Mouse (Mus musculus) ovary, postnatal 36 days (tissue): ENCODE data around the gene Capn9.
A peak's percentile ranks its signal among the peaks of the same experiment; 100 is the strongest.

ENCODE experiments used
- DNase-seq: peaks from one replicate; pipeline ENCODE4 v3.0.0; 2022; ENCODE audit warnings: low spot score, mixed read lengths

Capn9 gene

GRCm38 (mm10) chr8:124571732-124572429 lies 4.0 kb upstream of the Capn9 start:
- DNase-seq: no peak

- no peak for DNase-seq
Measured at GRCm38 (mm10) chr8:124572430-124572775, 3.5 kb upstream of the Capn9 start.

- DNase-seq: peak; percentile 88
Measured at GRCm38 (mm10) chr8:124573552-124574340, 2.2 kb upstream of the Capn9 start.

GRCm38 (mm10) chr8:124576751-124577150 lies 840 bp downstream of the Capn9 start:
- no peak for DNase-seq

GRCm38 (mm10) chr8:124585718-124586425 lies 10.0 kb downstream of the Capn9 start:
- no peak for DNase-seq

GRCm38 (mm10) chr8:124586556-124586955 lies 10.6 kb downstream of the Capn9 start:
- no peak for DNase-seq

GRCm38 (mm10) chr8:124589393-124589792 lies 13.5 kb downstream of the Capn9 start:
- DNase-seq: no peak

GRCm38 (mm10) chr8:124604066-124604465 lies 28.2 kb downstream of the Capn9 start:
- DNase-seq: no peak

GRCm38 (mm10) chr8:124608239-124608971 lies 32.5 kb downstream of the Capn9 start:
- no peak for DNase-seq

- no peak for DNase-seq
Measured at GRCm38 (mm10) chr8:124608972-124609353, 33.1 kb downstream of the Capn9 start.

GRCm38 (mm10) chr8:124614325-124614724 lies 38.4 kb downstream of the Capn9 start:
- DNase-seq: no peak

- DNase-seq: peak; percentile 70
Measured at GRCm38 (mm10) chr8:124617266-124617869, 41.5 kb downstream of the Capn9 start.

GRCm38 (mm10) chr8:124618252-124618651 lies 42.3 kb downstream of the Capn9 start:
- peak; percentile 28 for DNase-seq

GRCm38 (mm10) chr8:124621255-124621654 lies 45.3 kb downstream of the Capn9 start:
- no peak for DNase-seq

GRCm38 (mm10) chr8:124626251-124626650 lies 50.3 kb downstream of the Capn9 start:
- DNase-seq: no peak

GRCm38 (mm10) chr8:124630489-124630888 lies 54.6 kb downstream of the Capn9 start:
- DNase-seq: no peak

- DNase-seq: no peak
Measured at GRCm38 (mm10) chr8:124630891-124631290, 55.0 kb downstream of the Capn9 start.

- no peak for DNase-seq
Measured at GRCm38 (mm10) chr8:124631966-124632365, 56.1 kb downstream of the Capn9 start.

- peak; percentile 50 for DNase-seq
Measured at GRCm38 (mm10) chr8:124633001-124633703, 57.2 kb downstream of the Capn9 start.

GRCm38 (mm10) chr8:124634411-124635246 lies 58.7 kb downstream of the Capn9 start:
- DNase-seq: no peak

- no peak for DNase-seq
Measured at GRCm38 (mm10) chr8:124635247-124635502, 59.3 kb downstream of the Capn9 start.
